Mouse (Mus musculus) heart, embryonic 14.5 days (tissue): ENCODE measurements around the gene Gm609. TPM values are rescaled to one million over a fixed set of nuclear protein-coding genes. Genes with fewer than 3 reads are reported as not detected.

ENCODE experiments used
- ATAC-seq: fragments of 200-750 bp; cut with Nextera tagmentation; 2 replicates; pipeline ENCODE4 v1.8.0; 2017; ENCODE audit warnings: low read depth, moderate TSS enrichment; ENCODE audit not compliant: insufficient number of reproducible peaks, insufficient read depth, low FRiP score
- H3K27ac ChIP-seq, 2 experiments: fragments of 200-500 bp in 1 of 2; fragments of 300-500 bp in 1 of 2; sonication (generic) in 1 of 2; replicated peaks in 1 of 2; 2 replicates each; pipeline ENCODE4 v1.5.1; 2012 to 2014; ENCODE audit warnings: low read depth in 2 of 2, low read length in 2 of 2, control low read depth in 1 of 2, mild to moderate bottlenecking in 1 of 2, mixed read lengths in 1 of 2; ENCODE audit not compliant: control insufficient read depth in 1 of 2, insufficient read depth in 1 of 2
- H3K27me3 ChIP-seq: fragments of 300-500 bp; sonication (generic); 2 replicates; pipeline ENCODE4 v1.6.1; 2014; ENCODE audit warnings: mild to moderate bottlenecking, low read length, control low read depth; ENCODE audit not compliant: control insufficient read depth, insufficient read depth
- H3K36me3 ChIP-seq: fragments of 300-500 bp; sonication (generic); 2 replicates; pipeline ENCODE4 v1.6.1; 2014; ENCODE audit warnings: mild to moderate bottlenecking, control low read depth, low read length, mixed read lengths; ENCODE audit not compliant: control insufficient read depth, insufficient read depth
- H3K4me1 ChIP-seq, 2 experiments: fragments of 200-500 bp in 1 of 2; fragments of 300-500 bp in 1 of 2; sonication (generic) in 1 of 2; 2 replicates each; pipeline ENCODE4 v1.6.1; 2012 to 2014; ENCODE audit warnings: low read length in 2 of 2, control low read depth in 1 of 2, mixed read lengths in 1 of 2; ENCODE audit not compliant: control insufficient read depth in 2 of 2, insufficient read depth in 2 of 2
- H3K4me2 ChIP-seq: fragments of 300-500 bp; sonication (generic); 2 replicates; pipeline ENCODE4 v1.6.1; 2014; ENCODE audit warnings: mild to moderate bottlenecking, low read length
- H3K4me3 ChIP-seq, 2 experiments: fragments of 200-500 bp in 1 of 2; fragments of 300-500 bp in 1 of 2; sonication (generic) in 1 of 2; 2 replicates each; pipeline ENCODE4 v1.5.1; 2012 to 2014; ENCODE audit warnings: low read length in 2 of 2, mild to moderate bottlenecking in 2 of 2, control low read depth in 1 of 2, low read depth in 1 of 2, moderate library complexity in 1 of 2; ENCODE audit not compliant: control insufficient read depth in 1 of 2, insufficient read depth in 1 of 2
- H3K9ac ChIP-seq: fragments of 300-500 bp; sonication (generic); 2 replicates; pipeline ENCODE4 v1.6.1; 2014; ENCODE audit warnings: mild to moderate bottlenecking, low read length
- H3K9me3 ChIP-seq: fragments of 300-500 bp; sonication (generic); 2 replicates; pipeline ENCODE4 v1.6.1; 2016; ENCODE audit warnings: low read length, control low read depth; ENCODE audit not compliant: control insufficient read depth
- WGBS: fragments of 180-500 bp; shearing (Covaris S2); extraction: QIAGEN DNeasy Blood & Tissue Kit; methylation state at CpG from one replicate; pipeline ENCODE4 v1.1.7; 2014; 5-methylcytosine and 5-hydroxymethylcytosine counted together
- polyA plus RNA-seq: library from polyadenylated mRNA; unstranded; fragments of >200 nt; fragmentation: Nextera tagmentation; extraction: Ambion mirVana; gene quantifications from 2 replicates; pipeline ENCODE4 v1.2.1, GENCODE M21; 2014

Gm609 gene
- polyA plus RNA-seq, 1 experiment from 2014 or later, result not detected

GRCm38 (mm10) chr16:45407645-45408400 lies 84.9 kb downstream of the Gm609 start:
- 40% methylated on average over 9 of the region's 9 CpGs for WGBS
- Histone ChIP-seq H3K4me1 (no peaks in the 10 kb centered on the region), H3K36me3 (no peaks in the 10 kb centered on the region), H3K27me3 (no peaks in the 10 kb centered on the region), H3K9ac (peak overlapping the region; percentile 63), H3K4me3 (peak overlapping the region; percentile 46 to 93; a peak in 3 of 4 replicates), H3K27ac (peak overlapping the region in 1 of 2 experiments; percentile 60; a peak in 1 of 4 replicates), H3K4me2 (peak overlapping the region; percentile 76), H3K9me3 (no peaks in the 10 kb centered on the region)
- ATAC-seq, result no peak

- 85% methylated on average over 5 of the region's 5 CpGs for WGBS
- ATAC-seq, result no peak
- Histone ChIP-seq H3K36me3 (no peaks in the 10 kb centered on the region), H3K27me3 (no peaks in the 10 kb centered on the region), H3K4me1 (no peaks in the 10 kb centered on the region), H3K27ac (no peak overlapping the region), H3K9ac (no peak overlapping the region), H3K4me3 (no peak overlapping the region), H3K9me3 (no peaks in the 10 kb centered on the region), H3K4me2 (no peak overlapping the region)
These were observed 85.7 kb downstream of the Gm609 start for GRCm38 (mm10) chr16:45407091-45407490.

GRCm38 (mm10) chr16:45402951-45403350 lies 89.8 kb downstream of the Gm609 start:
- Histone ChIP-seq H3K4me1 (peaks cover 0 to 3% of the 10 kb centered on the region in 2 experiments; a peak in 2 of 4 replicates), H3K4me2 (no peak overlapping the region), H3K4me3 (no peak overlapping the region), H3K27me3 (no peaks in the 10 kb centered on the region), H3K9me3 (no peaks in the 10 kb centered on the region), H3K9ac (no peak overlapping the region), H3K36me3 (no peaks in the 10 kb centered on the region), H3K27ac (no peak overlapping the region)
- 65% methylated on average over 2 of the region's 2 CpGs for WGBS
- ATAC-seq, result no peak

GRCm38 (mm10) chr16:45402036-45402435 lies 90.7 kb downstream of the Gm609 start:
- Histone ChIP-seq H3K4me1 (peaks cover 0 to 3% of the 10 kb centered on the region in 2 experiments; a peak in 2 of 4 replicates), H3K27me3 (no peaks in the 10 kb centered on the region), H3K36me3 (no peaks in the 10 kb centered on the region), H3K4me2 (no peak overlapping the region), H3K9ac (no peak overlapping the region), H3K4me3 (no peak overlapping the region), H3K27ac (no peak overlapping the region), H3K9me3 (no peaks in the 10 kb centered on the region)
- no peak for ATAC-seq
- whole genome bisulfite sequencing, result 97% methylated on average over 1 of the region's 1 CpGs

- no peak overlapping the region for H3K9ac ChIP-seq
- no peak overlapping the region for H3K4me2 ChIP-seq
- H3K27me3 ChIP-seq, result no peaks in the 10 kb centered on the region
- peaks cover 0 to 3% of the 10 kb centered on the region in 2 experiments; a peak in 2 of 4 replicates for H3K4me1 ChIP-seq
- H3K9me3 ChIP-seq, result no peaks in the 10 kb centered on the region
- peak overlapping the region; percentile 1 to 44; a peak in 3 of 4 replicates for H3K27ac ChIP-seq
- H3K4me3 ChIP-seq, result no peak overlapping the region
- H3K36me3 ChIP-seq, result no peaks in the 10 kb centered on the region
- WGBS, result 38% methylated on average over 9 of the region's 9 CpGs
- ATAC-seq, result no peak; the same call in 1 of the 2 replicates
These were observed 92.7 kb downstream of the Gm609 start for GRCm38 (mm10) chr16:45399947-45400555.

GRCm38 (mm10) chr16:45399411-45399810 lies 93.4 kb downstream of the Gm609 start:
- Histone ChIP-seq H3K36me3 (no peaks in the 10 kb centered on the region), H3K27ac (no peak overlapping the region), H3K4me3 (no peak overlapping the region), H3K4me1 (peaks cover 0 to 3% of the 10 kb centered on the region in 2 experiments; a peak in 2 of 4 replicates), H3K9ac (no peak overlapping the region), H3K4me2 (no peak overlapping the region), H3K9me3 (no peaks in the 10 kb centered on the region), H3K27me3 (no peaks in the 10 kb centered on the region)
- WGBS, result 60% methylated on average over 3 of the region's 3 CpGs
- ATAC-seq, result no peak

GRCm38 (mm10) chr16:45397440-45397839 lies 95.3 kb downstream of the Gm609 start:
- Histone ChIP-seq H3K4me3 (no peak overlapping the region), H3K4me1 (peaks cover 0 to 3% of the 10 kb centered on the region in 2 experiments; a peak in 2 of 4 replicates), H3K9me3 (no peaks in the 10 kb centered on the region), H3K27ac (no peak overlapping the region), H3K4me2 (no peak overlapping the region), H3K9ac (no peak overlapping the region), H3K36me3 (no peaks in the 10 kb centered on the region), H3K27me3 (no peaks in the 10 kb centered on the region)
- no peak for ATAC-seq
- WGBS, result 81% methylated on average over 2 of the region's 2 CpGs
